ENCODE assay signal across 9 mouse cellular contexts in genomic region chr14:33933778-33934317, GRCm38 (mm10). TPM values are rescaled to one million over a fixed set of nuclear protein-coding genes. Genes with fewer than 3 reads are reported as not detected.
DNase-seq lines count a peak whose midpoint lies in the region.
"Had no signal": no experiment of that assay in that cellular context is flagged by ENCODE, and none has a peak within 500 bp of the region (broad histone marks: within the 10 kb centered on the region; RNA-seq: fewer than 3 reads in every experiment).

No protein-coding gene starts in this region.

- peak; percentile 74 for DNase-seq in heart, embryonic 10.5 days (ENCODE audit: low spot score)
- DNase-seq in heart, postnatal 25 days (ENCODE audit: low spot score), result no peak
- DNase-seq in NIH3T3 (ENCODE audit: low read depth), result peak; percentile 41
- peak; percentile 67 for DNase-seq in embryonic facial prominence, embryonic 10.5 days (ENCODE audit: low spot score)
- peak; percentile 15 to 61 for DNase-seq in kidney, adult 8-10 months
- DNase-seq in left cerebral cortex, postnatal 4 days, result peak; percentile 72
- DNase-seq in retina, postnatal 1 day, result peak; percentile 71
- DNase-seq in spleen, adult 12 weeks (ENCODE audit: low spot score), result no peak

- H3K4me3 ChIP-seq in heart, embryonic 10.5 days, result no peak overlapping the region
- H3K4me3 ChIP-seq in embryonic facial prominence, embryonic 10.5 days, result no peak overlapping the region
- H3K4me3 ChIP-seq: heart, embryonic 15.5 days had no signal

- peaks cover 65% of the 10 kb centered on the region for H3K27me3 ChIP-seq in heart, embryonic 10.5 days (ENCODE audit: insufficient read depth, poor library complexity, severe bottlenecking)
- peaks cover 76% of the 10 kb centered on the region for H3K27me3 ChIP-seq in embryonic facial prominence, embryonic 10.5 days (replicated peaks; ENCODE audit: low read depth, poor library complexity, severe bottlenecking)

- H3K27ac ChIP-seq in heart, embryonic 10.5 days, result no peak overlapping the region
- no peak overlapping the region for H3K27ac ChIP-seq in embryonic facial prominence, embryonic 10.5 days (replicated peaks)
- H3K27ac ChIP-seq: heart, embryonic 15.5 days had no signal

- H3K36me3 ChIP-seq in heart, embryonic 10.5 days, result no peaks in the 10 kb centered on the region
- H3K36me3 ChIP-seq in embryonic facial prominence, embryonic 10.5 days (replicated peaks), result no peaks in the 10 kb centered on the region
- H3K36me3 ChIP-seq: heart, embryonic 15.5 days had no signal

- WGBS in heart, embryonic 10.5 days, result 39% methylated on average over 5 of the region's 5 CpGs
- WGBS in embryonic facial prominence, embryonic 10.5 days, result 45% methylated on average over 5 of the region's 5 CpGs

- no peaks in the 10 kb centered on the region for H3K9me3 ChIP-seq in heart, embryonic 10.5 days
- no peaks in the 10 kb centered on the region for H3K9me3 ChIP-seq in embryonic facial prominence, embryonic 10.5 days
- H3K9me3 ChIP-seq: heart, embryonic 15.5 days had no signal

- intact Hi-C loops in heart, postnatal 25 days (cut with DNase I), result loop anchor here (1.0 to 2.0 kb wide), 2 partner anchors 239 to 261 kb away; no protein-coding TSS in a partner anchor
- intact Hi-C loops in left cerebral cortex, postnatal 4 days (cut with DNase I), result loop anchor here (5.0 kb wide), 1 partner anchor 302 kb away; no protein-coding TSS in a partner anchor

- peaks cover 13% of the 10 kb centered on the region; the same call in 1 of the 2 replicates for H3K4me1 ChIP-seq in heart, embryonic 10.5 days
- peaks cover 3% of the 10 kb centered on the region for H3K4me1 ChIP-seq in embryonic facial prominence, embryonic 10.5 days
- H3K4me1 ChIP-seq: heart, embryonic 15.5 days had no signal

RNA-seq across cellular contexts. Expression of gene Gdf2, which starts 7.0 kb away (rescaled TPM):
- polyA plus RNA-seq in heart, embryonic 10.5 days (2016; fragmentation: Nextera tagmentation; extraction: Ambion mirVana), result 0.69 and 4.3 TPM in 2 replicates
- under 1 TPM; 0.26 to 0.36 TPM for total RNA-seq in heart, postnatal 25 days (2021)
- not detected in 2 replicates for polyA plus RNA-seq in embryonic facial prominence, embryonic 10.5 days (2016; fragmentation: Nextera tagmentation; extraction: Ambion mirVana)
- total RNA-seq in left cerebral cortex, postnatal 4 days (2021), result not detected

RNA-seq across cellular contexts. Expression of gene Gdf10, which starts 10.5 kb away (rescaled TPM):
- polyA plus RNA-seq in heart, embryonic 10.5 days (2016; fragmentation: Nextera tagmentation; extraction: Ambion mirVana), result 0.32 and 2.8 TPM in 2 replicates
- total RNA-seq in heart, postnatal 25 days (2021), result 1 to 10 TPM; 1.6 to 1.7 TPM
- polyA plus RNA-seq in embryonic facial prominence, embryonic 10.5 days (2016; fragmentation: Nextera tagmentation; extraction: Ambion mirVana), result 0.83 and 0.92 TPM in 2 replicates
- total RNA-seq in left cerebral cortex, postnatal 4 days (2021), result 1 to 10 TPM; 7.7 to 9.2 TPM

RNA-seq across cellular contexts. Expression of gene Rbp3, which starts 20.0 kb away (rescaled TPM):
- polyA plus RNA-seq in heart, embryonic 10.5 days (2016; fragmentation: Nextera tagmentation; extraction: Ambion mirVana), result 0.05 and 0.36 TPM in 2 replicates
- not detected for total RNA-seq in heart, postnatal 25 days (2021)
- polyA plus RNA-seq in embryonic facial prominence, embryonic 10.5 days (2016; fragmentation: Nextera tagmentation; extraction: Ambion mirVana), result 0.05 TPM in 1 of 2 replicates, not detected in the other
- total RNA-seq in left cerebral cortex, postnatal 4 days (2021), result under 1 TPM in 1 of 2 experiments, not detected in 1; 0.08 TPM

RNA-seq across cellular contexts. Expression of gene Zfp488, which starts 44.7 kb away (rescaled TPM):
- 0.03 and 0.12 TPM in 2 replicates for polyA plus RNA-seq in heart, embryonic 10.5 days (2016; fragmentation: Nextera tagmentation; extraction: Ambion mirVana)
- total RNA-seq in heart, postnatal 25 days (2021), result not detected
- 0.20 and 0.40 TPM in 2 replicates for polyA plus RNA-seq in embryonic facial prominence, embryonic 10.5 days (2016; fragmentation: Nextera tagmentation; extraction: Ambion mirVana)
- total RNA-seq in left cerebral cortex, postnatal 4 days (2021), result 1 to 10 TPM; 2.3 to 2.9 TPM
- polyA plus RNA-seq: heart, embryonic 15.5 days had no signal

Comparison
In these comparisons a context has a peak if more than half of its experiments do, and no peak if none do; other contexts are left out.
1. DNase-seq: peak in heart, embryonic 10.5 days (single experiment), NIH3T3 (single experiment), embryonic facial prominence, embryonic 10.5 days (single experiment), kidney, adult 8-10 months (2 of 2), left cerebral cortex, postnatal 4 days (single experiment) and retina, postnatal 1 day (single experiment); none in heart, postnatal 25 days (single experiment) and spleen, adult 12 weeks (single experiment).